Mouse (Mus musculus): ENCODE measurements around the gene Insig2.

DNA sequence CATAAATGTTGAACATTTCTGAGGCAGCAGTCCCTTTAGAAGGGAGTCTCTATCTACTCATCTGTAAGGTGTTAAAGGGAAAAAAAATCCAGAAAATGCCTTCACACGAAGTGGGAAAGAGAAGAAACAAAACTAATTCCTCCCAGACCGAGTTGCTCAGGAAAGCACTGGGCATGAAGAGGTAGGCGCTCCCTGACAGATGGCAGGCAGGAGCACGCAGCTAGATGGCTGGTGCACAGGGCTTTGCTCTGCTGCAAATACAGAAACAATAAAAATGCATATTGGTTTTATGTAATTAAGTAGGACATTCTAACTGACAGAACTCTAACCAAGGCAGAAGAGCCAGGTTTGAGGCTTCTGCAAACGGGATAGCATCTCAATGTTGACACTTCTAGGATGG lies 42.0 kb downstream of the Insig2 start:
- TF ChIP-seq CTCF (IDR thresholded peaks at IDR 0.05; ENCODE audit: insufficient read depth, low read length), result no peak
- no peak for TF ChIP-seq POLR2A (IDR thresholded peaks at IDR 0.05; ENCODE audit: borderline replicate concordance, extremely low read depth, low read depth, low read length)

Data from lung, adult 2 months (tissue).